Mouse (Mus musculus) hindlimb bud, embryonic 11.5 days (tissue): ENCODE data around the gene Fam50b.
A peak's percentile ranks its signal among the peaks of the same experiment; 100 is the strongest.

Experiments
- DNase-seq: peaks from one replicate; pipeline ENCODE4 v3.0.0-alpha.2; 2012; ENCODE audit warnings: low read depth, low spot score; ENCODE audit errors: extremely low spot score

The Fam50b gene

DNA sequence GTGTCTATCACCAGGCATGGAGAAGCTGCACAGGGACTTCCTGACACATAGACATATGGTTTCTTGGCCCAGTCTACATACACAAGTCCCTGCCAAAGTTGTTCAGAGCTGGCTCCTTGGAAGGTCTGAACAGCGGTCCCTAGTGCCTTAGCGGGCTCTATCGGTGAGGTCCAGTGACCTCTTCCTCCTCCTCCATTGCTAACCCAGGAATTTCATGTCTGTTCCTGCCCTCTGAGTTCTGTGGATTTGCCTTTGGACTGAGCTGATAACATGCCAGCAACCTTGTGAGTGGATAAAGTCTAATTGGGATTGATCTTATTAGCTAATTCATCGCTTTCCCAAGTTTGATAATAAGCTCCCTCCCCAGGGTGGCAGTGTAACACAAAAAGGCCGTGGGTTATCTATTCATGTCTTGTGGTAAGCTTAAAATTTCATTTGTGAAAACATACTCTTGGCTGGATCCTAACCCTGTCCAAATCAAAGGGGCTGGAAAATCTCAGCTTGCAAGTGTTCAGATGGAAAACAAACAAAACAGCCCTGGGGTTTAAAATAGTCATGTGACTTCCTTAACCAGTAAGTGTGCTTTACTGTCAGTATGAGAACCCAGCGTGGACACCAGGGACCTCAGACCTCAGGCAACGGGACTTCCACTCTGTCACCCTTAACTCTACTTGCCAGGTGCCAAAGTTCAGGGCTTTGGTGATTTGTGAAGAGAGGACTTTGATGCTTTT lies 3.5 kb downstream of the Fam50b start:
- no peak for DNase-seq

- DNase-seq = no peak
Measured at GRCm38 (mm10) chr13:34738699-34738973, 4.0 kb downstream of the Fam50b start.

DNA sequence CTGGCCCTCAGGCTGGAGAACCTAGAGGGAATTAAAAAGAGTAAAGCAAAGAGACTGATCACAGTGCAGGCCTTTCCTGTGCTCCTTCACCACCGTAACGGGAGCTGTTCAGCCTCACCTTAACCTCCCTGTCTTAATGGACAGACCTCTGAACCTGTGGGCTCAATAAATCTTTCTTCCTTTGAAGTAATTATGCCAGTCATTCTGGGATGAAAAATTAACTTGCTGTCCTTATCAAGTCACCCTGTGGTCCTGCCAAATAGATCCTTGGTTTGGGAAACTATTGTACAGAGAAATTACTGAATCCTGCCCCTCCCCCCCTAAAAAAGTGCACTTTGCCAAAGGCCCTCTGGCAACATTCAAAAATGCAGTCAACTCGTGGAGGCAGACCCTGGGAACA lies 4.4 kb downstream of the Fam50b start:
- no peak for DNase-seq

GRCm38 (mm10) chr13:34741254-34741653 lies 6.6 kb downstream of the Fam50b start:
- DNase-seq = no peak

DNA sequence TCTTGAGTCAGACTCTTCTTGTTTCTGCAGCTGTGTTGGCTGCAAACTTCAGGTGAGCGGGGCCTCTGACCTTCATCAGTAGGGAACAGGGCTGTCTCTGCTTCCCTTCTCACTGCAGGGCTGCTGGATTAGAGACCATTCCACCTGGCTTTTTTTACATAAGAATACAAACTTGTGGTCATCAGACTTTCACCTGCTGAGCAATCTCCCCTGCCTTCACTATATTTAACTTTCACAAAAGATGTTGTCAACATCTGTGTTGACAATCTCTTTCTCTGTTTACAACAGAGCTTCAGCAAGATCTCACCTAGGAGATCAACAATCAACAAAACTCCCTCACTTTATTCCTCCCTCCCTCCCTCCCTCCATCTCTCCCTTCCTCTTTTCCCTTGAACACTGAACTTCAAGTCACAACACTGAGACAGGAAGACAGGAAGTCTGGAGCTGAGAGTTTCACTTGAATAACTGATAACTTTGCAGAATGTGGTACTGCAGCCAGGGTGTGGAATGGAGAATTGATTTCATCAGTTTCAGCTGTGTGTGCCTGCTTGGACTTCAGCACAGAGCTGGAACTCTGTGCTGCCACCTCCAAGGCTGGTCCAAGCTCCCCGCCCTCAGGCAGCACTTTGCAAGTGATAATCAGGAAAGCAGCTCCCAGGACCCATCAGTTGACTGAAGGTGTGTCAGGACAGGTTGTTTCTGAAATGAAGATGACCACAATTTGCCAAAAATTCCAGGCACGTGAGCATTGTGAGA lies 7.3 kb downstream of the Fam50b start:
- no peak for DNase-seq

DNA sequence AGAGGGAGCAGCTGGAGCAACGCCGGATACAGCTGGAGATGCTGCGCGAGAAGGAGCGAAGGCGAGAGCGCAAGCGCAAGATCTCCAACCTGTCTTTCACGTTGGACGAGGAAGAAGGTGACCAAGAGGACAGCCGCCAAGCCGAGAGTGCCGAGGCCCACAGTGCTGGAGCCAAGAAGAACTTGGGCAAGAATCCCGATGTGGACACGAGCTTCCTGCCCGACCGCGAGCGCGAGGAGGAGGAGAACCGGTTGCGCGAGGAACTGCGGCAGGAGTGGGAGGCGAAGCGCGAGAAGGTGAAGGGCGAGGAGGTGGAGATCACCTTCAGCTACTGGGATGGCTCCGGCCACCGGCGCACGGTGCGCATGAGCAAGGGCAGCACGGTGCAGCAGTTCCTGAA lies 12.2 kb downstream of the Fam50b start:
- no peak for DNase-seq

GRCm38 (mm10) chr13:34748530-34748929 lies 13.9 kb downstream of the Fam50b start:
- DNase-seq = no peak

DNA sequence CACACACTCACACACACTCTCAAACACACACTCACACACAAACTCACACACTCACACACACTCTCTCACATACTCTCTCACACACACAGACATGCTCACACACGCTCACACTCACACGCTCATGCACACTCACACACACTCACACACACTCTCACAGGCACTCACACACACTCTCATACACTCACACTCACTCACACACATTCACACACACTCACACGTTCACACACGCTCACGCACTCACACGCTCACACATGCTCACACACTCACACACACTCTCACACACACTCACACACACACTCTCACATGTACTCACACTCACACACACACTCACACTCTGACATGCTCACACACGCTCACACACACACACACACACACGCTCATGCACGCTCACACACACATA lies 24.6 kb downstream of the Fam50b start:
- DNase-seq = no peak

DNA sequence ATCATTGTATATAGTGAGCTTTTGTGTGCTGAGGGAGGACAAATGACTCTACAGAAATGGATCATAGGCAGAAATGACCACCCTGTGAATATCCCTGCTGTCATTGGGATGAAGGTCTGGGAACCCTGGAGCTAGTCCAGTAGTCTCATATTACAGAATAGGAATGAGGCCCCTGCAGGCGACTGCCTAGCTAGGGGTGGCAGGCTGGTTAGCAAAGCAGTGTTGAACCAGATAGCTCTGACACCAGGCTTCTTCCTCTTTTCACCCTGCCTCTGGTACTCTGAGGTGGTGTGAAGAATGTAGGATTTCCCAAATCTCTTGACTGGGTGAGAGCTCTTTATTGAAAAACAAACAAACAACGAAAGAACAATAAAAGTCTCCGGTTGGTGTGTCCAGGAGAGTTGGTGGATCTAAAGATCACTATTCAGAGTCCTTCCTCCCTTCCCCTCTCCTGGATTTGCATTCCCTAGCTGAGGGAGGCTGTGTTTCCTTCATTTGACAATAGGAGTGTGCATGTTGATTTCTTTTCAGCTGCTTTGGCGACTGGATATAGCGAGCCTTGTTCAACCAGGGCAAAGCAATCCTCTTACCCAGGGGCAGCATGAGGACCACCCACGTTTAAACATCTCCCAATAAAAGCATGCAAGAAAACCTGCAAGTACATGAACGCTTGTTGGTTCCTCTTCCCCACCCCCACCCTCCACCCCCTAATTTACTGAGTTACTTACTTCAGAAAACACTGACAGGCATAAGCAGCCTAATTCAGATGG lies 26.1 kb downstream of the Fam50b start:
- peak; percentile 8 for DNase-seq

DNA sequence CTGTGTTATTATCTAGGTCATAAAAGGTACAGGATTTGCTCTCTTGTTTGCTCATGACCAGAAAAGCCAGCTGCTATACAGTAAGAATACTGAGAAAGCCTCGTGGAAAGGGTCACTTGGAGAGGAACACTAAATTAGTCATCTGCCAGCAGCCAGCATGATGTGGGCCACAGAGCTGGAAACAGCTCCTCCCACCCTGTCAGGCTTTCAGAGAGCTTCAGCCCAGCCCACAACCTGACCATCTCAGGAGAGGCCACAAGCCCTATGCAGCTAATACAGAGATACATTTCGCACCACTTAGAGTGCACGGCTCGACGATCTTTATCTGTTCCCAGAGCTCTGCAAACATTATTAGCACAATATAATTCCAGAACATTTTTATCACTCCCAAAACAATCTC lies 27.5 kb downstream of the Fam50b start:
- DNase-seq = no peak

DNA sequence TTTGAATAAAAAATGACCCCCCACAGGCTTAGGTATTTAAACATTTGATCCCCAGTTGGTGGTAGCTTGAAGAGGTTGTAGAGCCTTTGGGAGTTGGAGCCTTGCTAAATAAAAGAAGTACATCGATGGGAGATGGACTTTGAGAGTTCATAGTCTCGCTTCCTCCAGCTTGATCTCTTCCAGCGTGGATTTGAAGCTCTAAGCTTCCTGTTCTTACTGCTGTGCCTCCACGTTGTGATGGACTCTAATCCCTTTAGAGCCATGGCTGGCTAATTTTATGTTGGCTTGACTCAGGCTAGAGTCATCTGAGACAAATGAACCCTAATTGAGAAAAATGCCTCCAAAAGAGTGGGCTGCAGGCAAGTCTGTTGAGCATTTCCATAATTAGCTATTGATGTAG lies 28.2 kb downstream of the Fam50b start:
- DNase-seq = no peak

DNA sequence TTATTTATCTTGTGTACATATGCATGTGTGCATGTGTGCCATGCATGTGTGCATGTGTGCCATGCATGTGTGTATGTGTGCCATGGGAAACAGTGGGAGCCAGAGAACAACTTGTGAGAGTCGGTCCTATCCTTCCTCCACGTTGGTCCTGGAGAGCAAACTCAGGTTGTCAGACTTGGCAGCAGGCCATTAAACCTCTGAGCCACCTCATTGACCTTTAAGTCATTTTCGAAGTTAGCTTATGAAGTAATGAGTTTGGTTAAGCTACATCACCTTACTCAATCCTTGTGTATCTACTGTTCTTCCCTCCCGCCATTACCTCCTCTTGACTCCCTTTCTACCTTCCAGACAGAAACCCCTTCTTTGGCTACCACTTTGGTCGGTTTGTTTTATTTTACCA lies 30.6 kb downstream of the Fam50b start:
- no peak for DNase-seq

- DNase-seq = no peak
Measured at GRCm38 (mm10) chr13:34766572-34766971, 31.9 kb downstream of the Fam50b start.

DNA sequence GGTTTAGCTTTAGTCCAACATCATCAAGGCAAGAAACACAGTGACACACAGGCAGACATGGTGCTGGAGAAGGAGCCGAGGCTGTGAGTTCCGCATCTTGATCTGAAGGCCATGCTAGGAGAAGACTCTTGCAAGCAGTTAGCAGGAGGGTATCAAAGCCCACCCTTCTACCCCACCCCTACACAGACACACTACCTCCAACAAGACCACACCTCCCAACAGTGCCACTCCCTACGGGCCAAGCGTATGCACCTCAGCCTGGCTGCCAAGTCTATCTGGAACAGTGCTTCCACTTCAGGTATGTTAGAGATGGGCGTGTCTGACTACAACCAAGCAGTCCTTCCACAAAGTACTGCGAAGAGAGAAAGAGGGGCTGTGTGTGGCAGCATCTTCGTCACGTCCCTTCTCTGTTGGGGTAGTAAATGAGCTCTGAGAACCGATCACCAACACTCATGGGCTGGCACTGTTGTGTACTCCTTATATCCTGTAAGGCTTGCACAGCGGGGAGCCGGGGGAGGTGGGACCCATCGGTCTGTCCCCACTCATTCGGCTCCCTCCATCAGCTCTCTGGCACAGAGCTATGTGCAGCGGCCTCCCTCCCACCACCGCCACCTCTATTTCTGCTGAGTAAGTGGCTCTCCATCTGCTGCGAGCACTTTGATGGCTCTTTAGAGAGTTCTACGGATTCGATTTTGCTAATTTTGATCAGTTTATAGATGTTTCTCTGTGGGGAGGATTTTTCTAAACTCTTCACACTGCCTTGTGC lies 33.1 kb downstream of the Fam50b start:
- no peak for DNase-seq

DNA sequence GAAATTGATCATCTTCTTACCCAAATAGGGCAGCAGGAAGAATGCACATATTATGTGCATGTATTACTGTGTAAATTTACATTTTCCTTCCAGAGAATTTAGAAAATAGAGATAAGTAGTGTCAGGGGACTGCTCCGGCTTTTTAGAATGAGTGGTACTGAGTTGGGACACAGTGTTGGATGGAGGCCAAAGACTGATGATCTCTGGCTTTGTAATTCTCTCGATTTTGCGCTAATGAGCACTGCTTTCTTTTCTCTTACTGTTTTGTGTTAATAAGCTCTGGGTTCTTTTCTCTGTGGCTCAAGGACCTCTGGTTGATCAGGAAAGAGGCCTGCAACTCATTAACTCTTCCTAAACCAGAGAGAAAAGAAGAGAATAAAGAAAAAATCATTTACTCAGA lies 42.1 kb downstream of the Fam50b start:
- DNase-seq = no peak

DNA sequence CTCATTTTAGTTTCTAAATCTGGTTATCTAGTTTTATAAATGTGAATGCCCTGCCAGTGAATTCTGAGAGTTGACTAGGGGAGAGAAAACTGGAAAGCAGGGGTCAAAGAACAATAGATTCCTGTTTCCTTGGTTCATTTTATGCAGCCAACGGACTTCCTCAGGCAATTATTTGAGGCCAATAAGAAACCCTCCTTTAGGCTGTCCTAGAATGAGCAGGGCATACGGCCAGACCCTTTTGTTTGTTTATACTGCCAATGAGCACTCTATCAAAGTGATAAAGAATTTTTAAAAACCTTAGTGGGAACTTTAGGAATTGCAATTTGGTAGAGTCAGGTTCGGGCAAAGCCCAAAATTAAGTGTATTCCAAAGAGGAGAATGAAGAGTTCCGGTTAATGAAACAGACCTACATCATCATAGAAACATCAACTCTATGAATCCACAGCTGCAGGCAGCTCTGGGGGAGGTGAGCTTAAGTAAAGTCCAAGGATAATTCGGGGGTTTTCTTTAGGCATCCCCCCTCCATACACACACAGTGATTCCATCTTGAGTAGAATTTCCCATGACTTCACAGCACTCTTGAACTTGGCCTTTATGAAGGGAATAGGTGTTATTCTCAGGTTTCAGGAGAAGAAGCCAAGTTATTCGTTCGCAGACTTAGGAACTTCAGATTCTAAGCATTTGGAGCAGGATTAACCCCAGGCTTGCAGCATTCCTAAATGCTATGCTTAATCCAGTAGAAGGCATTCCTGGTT lies 46.4 kb downstream of the Fam50b start:
- DNase-seq = no peak

- no peak for DNase-seq
Measured at GRCm38 (mm10) chr13:34781611-34782009, 47.0 kb downstream of the Fam50b start.

GRCm38 (mm10) chr13:34784818-34785217 lies 50.2 kb downstream of the Fam50b start:
- no peak for DNase-seq

DNA sequence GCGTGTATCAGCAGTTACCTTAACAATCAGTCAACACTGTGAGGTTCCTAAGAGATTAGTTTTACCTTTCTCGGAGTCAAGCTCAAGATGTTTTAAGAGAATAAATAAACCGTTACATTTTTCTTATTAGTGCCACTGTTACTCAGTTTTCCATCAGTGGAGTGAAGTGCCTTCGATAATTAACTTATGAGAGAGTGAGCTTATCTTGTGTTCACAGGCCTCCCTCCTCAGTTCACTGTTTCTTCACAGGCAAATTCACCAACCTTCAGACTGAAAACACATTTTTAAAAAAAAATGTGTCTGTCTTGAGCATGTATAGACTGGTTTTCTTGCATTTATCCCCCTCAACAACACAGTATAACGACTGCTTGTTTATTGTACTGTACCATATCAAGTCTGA lies 52.0 kb downstream of the Fam50b start:
- DNase-seq = no peak

GRCm38 (mm10) chr13:34787546-34787945 lies 52.9 kb downstream of the Fam50b start:
- no peak for DNase-seq
